Mouse (Mus musculus) cortical plate, adult 2 months (tissue): ENCODE data around the gene Etnk2.

Experiments
- CTCF ChIP-seq: fragments of 200-500 bp; IDR thresholded peaks from 2 replicates; pipeline ENCODE4 v1.5.1; 2011; ENCODE audit warnings: mild to moderate bottlenecking, control low read depth, low read length; ENCODE audit not compliant: insufficient read depth; ENCODE audit errors: extremely low read depth
- POLR2A ChIP-seq: fragments of 200-500 bp; IDR thresholded peaks from 2 replicates; pipeline ENCODE4 v1.6.1; 2011; ENCODE audit warnings: mild to moderate bottlenecking, low read length, control low read depth; ENCODE audit not compliant: insufficient read depth; ENCODE audit errors: extremely low read depth

- TF ChIP-seq CTCF (no peak), POLR2A (no peak)
These were observed 36.3 kb upstream of the Etnk2 start for GRCm38 (mm10) chr1:133327094-133327493.
